Mouse (Mus musculus): ENCODE measurements at regions not wholly inside any gene's neighbourhood (a gene's known extent, or its start where the extent isn't known, plus 50 kb on each side); places are given as distances from the start of the nearest gene placed in this dataset.

DNA sequence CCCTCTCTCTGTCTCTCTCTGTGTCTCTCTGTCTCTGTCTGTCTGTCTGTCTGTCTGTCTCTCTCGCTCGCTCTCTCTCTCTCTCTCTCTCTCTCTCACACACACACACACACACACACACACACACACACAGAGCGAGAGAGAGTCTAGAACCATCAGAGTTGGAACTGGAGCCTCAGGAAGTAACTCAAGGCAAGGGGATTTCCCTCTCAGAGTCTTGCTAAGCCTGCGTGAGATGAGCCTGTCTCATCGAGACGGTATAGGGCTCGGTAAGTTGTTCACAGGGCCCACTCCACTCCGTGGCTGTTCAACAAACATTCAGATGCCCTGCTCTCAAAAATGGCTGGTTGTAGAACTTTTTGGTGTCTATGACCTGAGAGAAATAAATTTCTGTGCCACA, 405.4 kb downstream of the Sox9 start:
- 78% methylated on average over 8 of the region's 8 CpGs for WGBS
- TF ChIP-seq POLR2A (IDR thresholded peaks at IDR 0.05; ENCODE audit: low read depth, low read length) (no peak), CTCF (conservative IDR thresholded peaks at IDR 0.05; ENCODE audit: insufficient read depth, insufficient read length, low read depth, low read length) (no peak)
- no peaks in the 10 kb centered on the region for H3K36me3 ChIP-seq (ENCODE audit: control insufficient read depth, insufficient read depth, low read length)
- DNase-seq: no peak
- no peak overlapping the region for H3K4me3 ChIP-seq (ENCODE audit: insufficient read depth, low read depth, low read length)
- H3K27ac ChIP-seq (ENCODE audit: insufficient read depth, low read depth, low read length): no peak overlapping the region
- H3K27me3 ChIP-seq (replicated peaks; ENCODE audit: control insufficient read depth, insufficient read depth, low read length): no peaks in the 10 kb centered on the region
- no peaks in the 10 kb centered on the region for H3K4me1 ChIP-seq (ENCODE audit: control insufficient read depth, insufficient read depth, low read length)

DNA sequence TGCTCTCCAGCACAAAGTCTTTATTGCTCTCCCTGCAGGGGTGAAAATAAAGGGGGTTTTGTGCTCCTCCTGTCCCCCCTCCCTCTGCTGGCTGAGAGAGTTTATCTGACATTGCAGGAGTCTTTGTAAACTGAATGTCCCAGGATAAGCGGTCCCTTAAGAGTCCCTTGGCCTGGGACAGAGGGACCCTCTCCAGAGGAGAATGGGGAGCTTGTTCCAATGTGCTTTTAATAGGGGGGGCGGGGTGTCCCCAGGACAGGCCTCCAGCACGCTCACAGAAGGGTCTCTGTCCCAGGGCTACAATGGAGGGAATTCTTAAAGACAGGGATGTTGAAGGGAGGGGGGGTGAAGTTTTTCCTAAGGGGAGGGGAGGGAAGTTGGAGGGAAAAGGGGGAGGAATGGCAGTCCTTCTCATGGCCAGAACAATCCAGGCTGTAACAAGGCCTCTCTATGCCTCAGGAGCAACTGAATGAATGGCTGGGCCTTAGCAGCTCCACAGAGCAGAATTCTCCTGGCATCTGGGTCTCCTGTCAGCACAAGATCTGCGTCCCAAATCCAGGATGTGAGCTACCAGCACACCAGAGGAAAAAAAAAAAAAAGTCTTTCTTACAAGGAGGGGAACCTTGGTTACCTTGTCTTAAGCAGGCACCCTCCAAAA, 406.4 kb downstream of the Sox9 start:
- DNase-seq: no peak
- 79% methylated on average over 4 of the region's 4 CpGs for WGBS

DNA sequence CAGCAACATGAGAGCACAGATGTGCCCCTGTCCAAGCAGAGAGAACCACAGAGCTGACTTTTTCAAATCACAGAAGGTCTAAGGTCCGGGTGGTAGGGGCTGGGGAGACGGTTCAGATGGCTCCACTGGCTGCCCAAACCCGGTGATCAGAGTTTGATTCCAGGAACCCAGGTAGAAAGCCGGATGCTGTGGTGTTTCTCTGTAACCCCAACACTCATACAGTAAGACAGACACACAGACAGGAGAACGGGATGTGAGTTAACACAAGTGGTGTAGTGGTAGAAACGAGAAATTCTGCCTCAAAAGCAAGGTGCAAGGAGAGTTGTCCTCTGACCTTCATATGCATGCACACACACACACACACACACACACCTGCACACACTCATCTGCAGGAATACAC, 408.0 kb downstream of the Sox9 start:
- 88% methylated on average over 6 of the region's 6 CpGs for WGBS
- H3K4me1 ChIP-seq (ENCODE audit: control insufficient read depth, insufficient read depth, low read length): no peaks in the 10 kb centered on the region
- H3K4me3 ChIP-seq (ENCODE audit: insufficient read depth, low read depth, low read length): no peak overlapping the region
- no peak for DNase-seq
- H3K36me3 ChIP-seq (ENCODE audit: control insufficient read depth, insufficient read depth, low read length): no peaks in the 10 kb centered on the region
- H3K27me3 ChIP-seq (replicated peaks; ENCODE audit: control insufficient read depth, insufficient read depth, low read length): no peaks in the 10 kb centered on the region
- no peak for TF ChIP-seq POLR2A (IDR thresholded peaks at IDR 0.05; ENCODE audit: low read depth, low read length)
- no peak for TF ChIP-seq CTCF (conservative IDR thresholded peaks at IDR 0.05; ENCODE audit: insufficient read depth, insufficient read length, low read depth, low read length)
- no peak overlapping the region for H3K27ac ChIP-seq (ENCODE audit: insufficient read depth, low read depth, low read length)

More for the DNA sequence above, 406.4 kb downstream of the Sox9 start:
- Histone ChIP-seq H3K27me3 (replicated peaks; ENCODE audit: control insufficient read depth, insufficient read depth, low read length) (no peaks in the 10 kb centered on the region), H3K36me3 (ENCODE audit: control insufficient read depth, insufficient read depth, low read length) (no peaks in the 10 kb centered on the region), H3K4me3 (ENCODE audit: insufficient read depth, low read depth, low read length) (no peak overlapping the region), H3K27ac (ENCODE audit: insufficient read depth, low read depth, low read length) (no peak overlapping the region), H3K4me1 (ENCODE audit: control insufficient read depth, insufficient read depth, low read length) (no peaks in the 10 kb centered on the region)
- no peak for TF ChIP-seq CTCF (conservative IDR thresholded peaks at IDR 0.05; ENCODE audit: insufficient read depth, insufficient read length, low read depth, low read length)

DNA sequence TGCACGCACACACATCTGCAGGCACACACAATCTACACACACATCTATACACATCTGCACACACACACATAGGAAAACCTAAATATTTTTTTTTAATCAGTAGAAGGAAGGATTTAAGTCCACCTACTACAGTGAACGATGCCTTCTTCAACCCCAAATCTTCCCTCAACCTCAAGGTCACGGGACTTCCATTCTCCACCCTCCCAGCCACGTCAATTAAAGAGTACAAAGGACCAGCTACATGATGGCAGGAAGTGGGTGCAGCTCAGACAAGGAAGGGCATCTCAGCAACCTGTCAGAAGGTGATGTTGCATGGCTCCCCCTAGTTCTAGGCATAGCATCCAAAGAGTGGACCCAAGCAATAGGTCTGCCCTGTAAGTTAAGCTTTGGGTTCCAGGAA, 408.5 kb downstream of the Sox9 start:
- Histone ChIP-seq H3K4me1 (ENCODE audit: control insufficient read depth, insufficient read depth, low read length) (no peaks in the 10 kb centered on the region), H3K36me3 (ENCODE audit: control insufficient read depth, insufficient read depth, low read length) (no peaks in the 10 kb centered on the region), H3K27ac (ENCODE audit: insufficient read depth, low read depth, low read length) (no peak overlapping the region), H3K27me3 (replicated peaks; ENCODE audit: control insufficient read depth, insufficient read depth, low read length) (no peaks in the 10 kb centered on the region), H3K4me3 (ENCODE audit: insufficient read depth, low read depth, low read length) (no peak overlapping the region)
- TF ChIP-seq CTCF (conservative IDR thresholded peaks at IDR 0.05; ENCODE audit: insufficient read depth, insufficient read length, low read depth, low read length): no peak
- TF ChIP-seq POLR2A (IDR thresholded peaks at IDR 0.05; ENCODE audit: low read depth, low read length): no peak
- WGBS: 72% methylated on average over 4 of the region's 4 CpGs
- no peak for DNase-seq

DNA sequence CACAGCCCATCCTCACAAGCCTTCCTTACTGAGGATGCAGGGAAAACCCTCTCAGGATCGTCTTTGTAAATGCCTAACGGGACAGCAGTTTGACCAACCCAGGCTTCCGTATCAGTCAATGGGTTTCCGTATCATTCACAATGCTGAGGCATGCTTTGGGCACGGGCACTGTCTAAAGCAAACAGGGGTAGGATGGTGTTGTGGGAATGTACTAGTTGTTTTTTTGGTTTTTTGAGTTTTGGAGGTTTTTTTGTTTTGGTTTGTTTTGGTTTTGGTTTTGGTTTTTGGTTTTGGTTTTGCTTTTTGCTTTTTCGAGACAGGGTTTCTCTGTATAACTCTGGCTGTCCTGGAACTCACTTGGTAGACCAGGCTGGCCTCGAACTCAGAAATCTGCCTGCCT, 409.0 kb downstream of the Sox9 start:
- Histone ChIP-seq H3K4me1 (ENCODE audit: control insufficient read depth, insufficient read depth, low read length) (no peaks in the 10 kb centered on the region), H3K36me3 (ENCODE audit: control insufficient read depth, insufficient read depth, low read length) (no peaks in the 10 kb centered on the region), H3K4me3 (ENCODE audit: insufficient read depth, low read depth, low read length) (no peak overlapping the region), H3K27me3 (replicated peaks; ENCODE audit: control insufficient read depth, insufficient read depth, low read length) (no peaks in the 10 kb centered on the region), H3K27ac (ENCODE audit: insufficient read depth, low read depth, low read length) (no peak overlapping the region)
- no peak for DNase-seq
- TF ChIP-seq POLR2A (IDR thresholded peaks at IDR 0.05; ENCODE audit: low read depth, low read length) (no peak), CTCF (conservative IDR thresholded peaks at IDR 0.05; ENCODE audit: insufficient read depth, insufficient read length, low read depth, low read length) (no peak)
- 93% methylated on average over 7 of the region's 7 CpGs for WGBS

DNA sequence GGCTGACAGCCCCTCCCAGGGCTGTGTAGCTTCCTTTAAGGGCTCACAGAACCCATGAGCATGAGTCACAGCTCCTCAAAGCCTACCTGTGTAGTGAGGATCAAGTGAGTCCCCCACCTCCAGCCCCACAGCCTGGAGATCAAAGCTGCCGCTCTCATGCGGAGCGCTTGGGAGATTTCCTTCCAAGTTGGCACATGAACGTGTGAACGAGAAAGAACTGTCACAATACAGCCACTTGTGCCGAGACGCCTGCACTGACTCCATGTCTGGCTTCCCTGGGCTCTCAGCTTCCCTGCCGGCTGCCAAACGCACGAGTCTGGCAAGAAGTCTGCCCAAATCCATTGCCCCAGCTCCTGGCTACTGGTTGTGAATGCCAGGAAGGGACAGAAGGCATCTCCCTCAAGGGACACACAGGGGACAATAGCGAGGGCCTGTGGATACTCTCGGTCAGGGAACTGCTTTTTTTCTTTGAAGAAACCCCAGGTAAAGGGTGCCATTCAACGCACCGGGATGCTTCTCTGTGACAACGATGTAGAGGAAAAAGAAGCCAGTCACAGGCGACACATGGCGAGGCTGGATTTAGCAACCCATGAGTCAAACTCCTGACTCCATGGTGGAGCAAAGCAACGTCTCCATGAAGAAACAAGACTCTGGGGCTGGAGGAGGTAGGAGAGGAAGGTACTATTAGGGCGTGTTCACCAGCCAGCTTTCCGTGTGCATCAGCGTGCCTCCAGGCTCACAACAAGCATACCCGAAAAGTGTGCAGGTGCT, 410.2 kb downstream of the Sox9 start:
- Histone ChIP-seq H3K4me1 (ENCODE audit: control insufficient read depth, insufficient read depth, low read length) (no peaks in the 10 kb centered on the region), H3K36me3 (ENCODE audit: control insufficient read depth, insufficient read depth, low read length) (no peaks in the 10 kb centered on the region), H3K27me3 (replicated peaks; ENCODE audit: control insufficient read depth, insufficient read depth, low read length) (no peaks in the 10 kb centered on the region), H3K27ac (ENCODE audit: insufficient read depth, low read depth, low read length) (no peak overlapping the region), H3K4me3 (ENCODE audit: insufficient read depth, low read depth, low read length) (no peak overlapping the region)
- no peak for TF ChIP-seq CTCF (conservative IDR thresholded peaks at IDR 0.05; ENCODE audit: insufficient read depth, insufficient read length, low read depth, low read length)
- TF ChIP-seq POLR2A (IDR thresholded peaks at IDR 0.05; ENCODE audit: low read depth, low read length): no peak
- no peak for DNase-seq
- WGBS: 61% methylated on average over 22 of the region's 22 CpGs

DNA sequence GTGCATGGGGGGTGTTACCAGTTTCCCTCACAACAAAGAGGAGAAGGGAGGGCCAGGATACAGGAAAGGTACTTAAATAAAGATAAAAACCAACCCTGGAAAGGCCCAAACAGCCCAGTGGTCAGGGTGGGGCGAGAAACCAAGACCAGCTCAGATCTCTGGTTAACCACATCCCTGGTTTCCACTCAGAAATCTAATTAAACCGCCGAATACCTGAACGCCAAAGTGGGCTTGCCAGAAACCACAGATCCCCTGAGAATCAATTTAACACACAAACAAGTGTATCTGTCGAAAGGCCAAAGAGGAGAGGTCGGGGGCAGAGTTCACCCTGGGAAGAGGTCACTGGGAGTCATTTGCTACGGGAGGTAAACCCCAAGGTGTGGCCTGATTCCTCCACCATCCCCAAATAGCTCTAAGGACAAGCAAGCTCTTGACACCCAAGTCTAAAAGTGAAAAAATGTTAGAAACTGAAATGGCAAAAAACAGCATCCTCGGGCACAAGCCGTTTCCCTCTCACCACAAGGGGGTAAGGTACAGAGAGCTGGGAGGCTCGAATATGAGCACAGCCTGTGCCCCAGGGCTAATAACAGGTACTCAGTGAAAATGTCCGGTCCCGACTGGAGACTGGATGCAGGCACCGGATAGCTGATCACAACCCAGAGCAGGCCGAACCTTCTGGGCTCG, 412.3 kb downstream of the Sox9 start:
- TF ChIP-seq POLR2A (IDR thresholded peaks at IDR 0.05; ENCODE audit: low read depth, low read length) (no peak), CTCF (conservative IDR thresholded peaks at IDR 0.05; ENCODE audit: insufficient read depth, insufficient read length, low read depth, low read length) (no peak)
- Histone ChIP-seq H3K27me3 (replicated peaks; ENCODE audit: control insufficient read depth, insufficient read depth, low read length) (no peaks in the 10 kb centered on the region), H3K4me1 (ENCODE audit: control insufficient read depth, insufficient read depth, low read length) (no peaks in the 10 kb centered on the region), H3K36me3 (ENCODE audit: control insufficient read depth, insufficient read depth, low read length) (no peaks in the 10 kb centered on the region), H3K27ac (ENCODE audit: insufficient read depth, low read depth, low read length) (no peak overlapping the region), H3K4me3 (ENCODE audit: insufficient read depth, low read depth, low read length) (no peak overlapping the region)
- DNase-seq: no peak
- 70% methylated on average over 15 of the region's 15 CpGs for WGBS

All from kidney, adult 2 months (tissue).